Mouse (Mus musculus) NIH3T3 (cell line): ENCODE data around the gene Sema3f.
A peak's percentile ranks its signal among the peaks of the same experiment; 100 is the strongest.

Experiments used
- DNase-seq: peaks from one replicate; pipeline ENCODE4 v3.0.0-alpha.2; 2012; ENCODE audit warnings: low read depth

Gene Sema3f

DNA sequence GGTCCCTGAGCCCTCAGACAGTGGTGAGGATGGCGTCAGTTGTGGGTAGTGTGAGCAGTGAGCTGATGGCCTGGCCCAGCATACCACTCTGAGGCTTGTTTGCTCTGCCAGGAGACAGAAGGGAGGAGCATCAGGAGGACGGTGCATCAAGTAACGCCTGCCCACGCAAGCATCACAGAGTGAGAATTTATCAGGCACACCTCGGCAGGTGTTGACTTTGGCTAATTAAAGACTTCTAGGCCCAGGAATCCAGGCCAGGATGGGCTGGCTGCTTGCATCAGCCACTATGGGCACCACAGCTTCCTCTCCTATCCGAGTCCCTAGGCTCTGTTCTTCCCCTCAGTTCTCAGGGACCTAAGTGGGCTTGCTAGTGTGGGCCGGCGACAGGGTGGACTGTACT lies 47.9 kb downstream of the Sema3f start:
- no peak for DNase-seq

GRCm38 (mm10) chr9:107660777-107661176 lies 49.5 kb downstream of the Sema3f start:
- no peak for DNase-seq

DNA sequence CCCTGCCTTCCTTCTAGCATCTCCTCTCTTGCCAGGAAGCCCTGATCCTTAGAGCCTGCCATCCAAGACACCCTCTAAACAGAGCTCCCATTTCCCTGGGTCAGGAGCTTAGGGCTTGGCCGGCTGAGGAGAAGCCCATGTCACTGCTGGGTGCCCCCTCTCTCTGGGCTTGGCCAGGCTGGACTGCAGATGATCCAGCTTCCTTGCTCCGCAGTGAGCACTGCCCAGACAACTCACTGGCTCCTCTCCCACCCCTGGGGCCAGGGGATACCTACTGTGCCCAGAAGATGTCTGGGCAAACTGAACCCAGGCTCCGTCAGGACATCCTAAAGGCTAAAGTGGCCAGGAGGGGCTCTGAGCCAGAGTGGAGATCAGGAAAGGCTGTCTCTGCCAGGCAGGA lies 50.3 kb downstream of the Sema3f start:
- DNase-seq: no peak

- no peak for DNase-seq
These were observed 50.7 kb downstream of the Sema3f start for GRCm38 (mm10) chr9:107659551-107659950.

DNA sequence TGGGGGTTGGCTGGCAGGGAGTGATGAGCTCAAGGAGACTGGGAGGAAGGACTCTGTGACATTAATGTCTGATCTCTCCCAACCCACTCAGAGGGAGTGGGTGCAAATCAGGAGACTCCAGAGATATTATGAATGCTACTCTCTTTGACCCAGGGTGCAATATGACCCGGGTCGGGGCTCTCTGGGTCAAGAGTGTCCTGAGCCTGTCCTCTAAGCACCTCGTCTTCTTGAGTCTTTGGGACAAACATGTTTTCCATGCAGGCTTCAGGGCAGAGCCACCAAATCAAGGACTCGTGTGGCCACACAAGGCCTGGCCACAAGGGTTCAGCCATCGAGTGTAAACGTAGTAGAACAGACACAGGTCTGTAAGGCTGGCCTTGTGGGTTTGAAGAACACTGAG lies 52.2 kb downstream of the Sema3f start:
- DNase-seq: no peak

GRCm38 (mm10) chr9:107657144-107657543 lies 53.1 kb downstream of the Sema3f start:
- no peak for DNase-seq

DNA sequence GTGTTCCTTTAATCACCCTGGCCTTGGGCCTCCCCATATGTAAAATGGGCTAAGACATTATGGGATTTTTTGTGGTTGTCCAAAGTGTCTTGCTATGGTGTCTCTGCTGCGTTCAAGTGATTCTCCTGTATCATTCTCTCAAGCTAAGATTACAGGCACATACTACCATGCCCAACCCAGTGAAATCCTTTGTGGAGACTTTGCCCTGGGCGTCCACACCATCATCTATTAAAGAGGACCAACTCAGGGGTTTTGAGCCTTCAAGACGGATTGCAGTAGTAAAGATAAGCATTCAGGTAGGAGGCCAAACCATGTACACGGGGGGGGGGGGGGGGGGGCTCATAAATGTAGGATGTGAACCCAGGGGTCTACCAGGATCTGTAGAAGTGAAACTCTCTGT lies 55.7 kb downstream of the Sema3f start:
- DNase-seq: no peak

DNA sequence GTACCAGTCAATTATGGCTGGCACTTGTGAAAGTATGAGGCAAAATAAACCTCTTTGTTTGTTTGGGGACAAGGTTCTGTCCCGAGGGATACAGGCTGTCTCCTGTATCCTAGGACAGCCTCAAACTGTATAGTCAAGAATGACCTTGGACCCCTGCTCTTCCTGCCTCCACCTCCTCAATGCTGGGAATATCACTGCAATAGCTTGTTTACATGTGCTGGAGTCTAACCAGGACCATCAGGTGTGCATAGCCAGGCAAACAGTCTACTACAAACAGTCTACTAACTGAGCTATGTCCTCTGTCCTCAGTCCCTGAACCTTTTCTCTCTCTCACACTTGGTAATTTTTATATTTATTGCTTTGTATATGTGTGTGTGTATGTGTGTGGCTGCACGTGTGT lies 56.8 kb downstream of the Sema3f start:
- no peak for DNase-seq

GRCm38 (mm10) chr9:107650708-107651481 lies 59.4 kb downstream of the Sema3f start:
- DNase-seq: no peak

DNA sequence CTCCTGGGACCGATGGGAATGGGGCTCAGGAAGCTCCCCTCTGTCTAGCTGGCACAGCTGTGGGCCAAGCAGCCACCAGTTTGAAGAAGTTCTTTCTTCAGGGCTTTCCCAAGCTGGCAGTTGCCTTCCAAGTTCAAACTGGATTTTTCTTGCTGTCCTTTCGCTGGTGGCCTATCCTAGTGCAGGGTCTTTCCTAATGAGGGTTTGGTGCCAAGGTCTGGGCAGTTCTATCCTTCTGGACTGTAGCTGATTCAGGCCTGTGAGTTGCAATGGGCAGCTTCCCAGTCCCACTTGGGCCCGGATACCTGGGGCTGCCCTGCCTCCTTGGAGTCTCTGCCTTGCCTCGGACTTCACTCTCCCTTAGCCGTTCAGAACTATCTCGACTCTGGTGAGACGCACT lies 60.0 kb downstream of the Sema3f start:
- no peak for DNase-seq

- DNase-seq: peak; percentile 33
These were observed 61.5 kb downstream of the Sema3f start for GRCm38 (mm10) chr9:107648767-107649166.

GRCm38 (mm10) chr9:107646975-107647374 lies 63.3 kb downstream of the Sema3f start:
- DNase-seq: peak; percentile 62

DNA sequence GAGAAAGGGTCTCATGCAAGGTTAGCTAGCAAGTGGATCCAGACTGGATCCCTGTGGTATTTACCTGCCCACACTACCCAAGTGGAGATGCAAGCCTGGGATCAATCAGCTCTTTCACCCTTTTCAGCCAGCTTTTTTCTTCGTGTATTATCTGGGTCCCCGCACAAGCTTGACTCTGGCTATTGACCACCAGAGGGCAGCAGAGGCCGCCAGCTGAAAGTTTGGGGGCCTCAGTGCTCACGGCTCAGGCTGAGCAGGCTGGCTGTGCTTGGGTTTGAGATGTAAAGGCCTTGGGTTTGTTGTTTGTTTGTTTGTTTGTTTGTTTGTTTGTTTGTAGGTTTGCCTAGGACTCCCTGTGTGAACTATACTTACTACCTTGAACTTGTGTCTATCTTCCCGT lies 64.7 kb downstream of the Sema3f start:
- peak; percentile 91 for DNase-seq

DNA sequence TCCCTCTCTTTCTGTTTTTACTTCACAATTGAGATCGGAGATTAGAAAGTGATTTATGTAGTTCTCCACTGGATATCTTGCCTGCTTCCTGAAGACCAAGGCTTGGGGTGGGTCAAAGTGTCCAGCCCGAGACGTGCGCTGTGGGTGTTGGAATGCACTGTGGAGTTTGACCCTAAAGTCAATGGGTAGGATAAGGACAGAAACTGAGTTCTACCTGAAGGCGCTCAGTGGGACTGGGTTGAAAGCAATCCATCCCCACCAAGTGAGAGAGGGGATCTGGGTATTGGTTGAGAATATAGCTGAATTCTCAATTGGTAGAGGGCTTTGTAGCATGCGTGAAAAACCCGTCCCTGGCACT lies 65.1 kb downstream of the Sema3f start:
- DNase-seq: no peak

DNA sequence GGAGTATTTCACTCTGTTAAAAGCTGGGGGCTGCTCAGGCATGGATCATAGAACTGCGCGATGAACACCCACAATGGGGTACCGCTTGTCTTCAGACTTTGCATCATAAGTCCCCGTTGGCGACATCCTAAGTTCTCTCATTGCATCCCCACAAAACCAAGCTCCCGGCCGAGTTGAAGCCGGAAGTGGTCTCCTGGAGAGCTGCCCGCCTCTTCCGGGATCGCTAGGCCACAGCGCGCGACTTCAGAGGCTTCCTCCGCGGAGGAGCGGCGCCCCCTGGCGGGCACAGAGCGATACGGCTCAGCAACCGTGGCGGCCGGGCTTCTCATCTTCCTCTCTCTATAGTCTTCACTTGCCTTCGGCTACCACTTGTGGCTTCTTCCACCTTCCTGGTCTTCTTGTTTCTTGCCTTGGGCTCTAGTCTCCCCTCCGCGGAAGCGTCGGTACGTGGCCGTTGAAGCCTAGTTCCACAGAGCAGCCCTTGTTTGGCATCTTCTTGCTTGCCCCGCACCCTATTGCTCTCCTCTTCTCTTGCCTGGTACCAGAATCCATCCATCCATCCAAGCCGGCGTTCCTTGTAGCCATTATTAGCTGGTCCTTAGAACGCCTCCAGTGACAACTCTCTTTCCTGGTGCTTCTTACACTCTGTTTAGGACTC lies 65.7 kb downstream of the Sema3f start:
- DNase-seq: peak; percentile 95

DNA sequence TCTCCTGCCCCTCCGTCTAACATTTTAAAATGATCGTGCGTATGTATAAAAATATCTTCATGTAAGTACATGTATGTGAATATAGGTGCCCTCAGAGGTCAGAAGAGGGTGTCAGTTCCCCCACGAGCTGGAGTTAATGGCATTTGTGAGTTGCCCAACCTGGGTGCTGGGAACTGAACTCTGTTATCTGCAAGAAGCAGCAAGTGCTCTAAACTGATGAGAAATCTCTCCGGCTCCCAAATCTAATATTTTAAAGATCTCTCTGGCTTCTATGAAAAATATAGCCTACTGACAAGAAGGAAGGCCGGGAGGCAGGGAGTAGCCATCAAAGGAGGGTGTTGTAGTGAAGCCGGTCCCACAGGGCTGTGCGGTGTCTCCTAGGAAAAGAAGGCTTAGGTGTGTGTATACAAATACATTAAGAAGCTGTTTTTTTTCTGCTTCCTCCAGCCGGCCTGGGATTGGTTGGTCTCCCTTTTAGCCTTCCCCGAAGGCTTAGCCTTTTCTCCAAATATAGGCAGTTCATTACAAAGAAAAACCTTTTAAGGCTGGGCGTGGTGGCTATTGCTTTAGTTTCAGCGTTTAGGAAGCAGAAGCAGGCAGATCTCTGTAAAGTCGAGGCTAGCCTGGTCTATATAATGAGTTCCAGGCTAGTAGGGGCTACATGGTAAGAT lies 66.6 kb downstream of the Sema3f start:
- DNase-seq: no peak

DNA sequence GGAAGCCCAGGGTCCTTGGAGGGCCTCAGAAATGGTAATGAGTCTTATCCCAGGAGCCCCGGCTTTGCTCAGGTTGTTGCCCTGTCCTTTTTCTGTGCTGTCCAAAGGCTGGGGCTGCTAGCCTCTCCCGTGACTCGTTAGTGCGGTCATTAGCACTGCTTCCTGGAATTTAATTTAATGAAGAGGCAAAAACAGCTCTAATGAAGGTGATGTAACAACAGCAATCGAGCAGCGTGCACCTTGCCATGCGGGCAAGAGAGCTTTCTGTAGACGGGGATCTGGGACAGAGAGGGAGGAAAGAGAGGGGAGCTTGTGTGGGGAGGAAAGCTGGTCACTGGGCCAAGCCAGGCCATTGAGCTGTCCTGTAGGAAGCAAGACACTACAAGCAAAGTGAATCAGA lies 68.6 kb downstream of the Sema3f start:
- DNase-seq: no peak

GRCm38 (mm10) chr9:107640257-107640772 lies 70.0 kb downstream of the Sema3f start:
- no peak for DNase-seq

- DNase-seq: no peak
These were observed 73.2 kb downstream of the Sema3f start for GRCm38 (mm10) chr9:107637070-107637469.

DNA sequence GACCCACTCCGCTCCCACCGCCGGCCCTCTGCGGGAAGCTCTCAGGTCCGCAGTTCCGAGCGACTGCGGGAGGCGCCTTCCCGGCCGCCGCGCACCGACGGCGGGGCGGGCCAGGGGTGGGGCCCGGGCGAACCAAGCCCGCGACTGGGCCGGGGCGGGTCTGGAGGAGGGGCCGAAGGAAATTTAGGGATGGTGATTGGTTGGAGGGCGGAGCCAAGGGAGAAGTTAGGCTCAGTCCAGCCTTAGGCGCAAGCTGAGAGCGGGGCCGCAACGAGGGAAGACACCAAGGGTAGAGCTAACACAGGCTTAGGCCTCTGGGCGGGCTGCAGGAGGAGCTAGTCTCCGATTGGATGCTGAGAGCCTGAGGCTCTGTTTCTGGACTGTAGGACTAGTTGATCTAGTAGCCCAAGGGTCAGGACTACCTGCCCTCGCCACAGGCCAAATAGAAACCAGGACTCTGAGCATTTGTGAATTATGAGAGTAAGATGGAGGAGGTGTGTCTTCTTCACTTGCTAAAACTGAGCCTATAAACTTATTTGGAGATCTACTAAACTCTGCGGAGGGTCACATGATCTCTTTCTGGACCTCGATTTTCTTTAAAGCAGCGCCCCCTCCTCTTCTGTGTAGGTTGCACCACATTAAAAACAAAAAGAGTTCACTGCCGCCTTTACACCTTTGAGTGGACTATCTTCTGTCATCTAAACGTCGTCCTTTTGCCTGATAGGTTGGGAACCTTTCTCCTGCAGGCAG lies 74.8 kb downstream of the Sema3f start, which contains the start of gene Gnai2:
Gene Gnai2, minus strand, starts transcription at position 89 of the 750 bp plus-strand sequence.
- peak; percentile 97 for DNase-seq

GRCm38 (mm10) chr9:107634406-107635278 lies 75.6 kb downstream of the Sema3f start:
- no peak for DNase-seq
